Mouse (Mus musculus) brain, embryonic 14.5 days (tissue): ENCODE data around the gene Tril.

Source experiments
- CTCF ChIP-seq: fragments of 200-500 bp; IDR thresholded peaks from 2 replicates; pipeline ENCODE4 v1.5.1; 2012; ENCODE audit warnings: inconsistent platforms, mild to moderate bottlenecking, moderate library complexity, borderline replicate concordance; ENCODE audit not compliant: insufficient read depth, insufficient read length; ENCODE audit errors: extremely low read depth
- POLR2A ChIP-seq: fragments of 200-500 bp; IDR thresholded peaks from 2 replicates; pipeline ENCODE4 v1.6.1; 2012; ENCODE audit warnings: mild to moderate bottlenecking, inconsistent platforms, borderline replicate concordance; ENCODE audit not compliant: poor library complexity, insufficient read depth, insufficient read length, severe bottlenecking; ENCODE audit errors: extremely low read depth

- TF ChIP-seq POLR2A, result no peak
- TF ChIP-seq CTCF, result no peak
These were observed 36.1 kb upstream of the Tril start for GRCm38 (mm10) chr6:53856775-53857174.
